Mouse (Mus musculus): ENCODE results near the gene Shisa2. TPM values are rescaled to one million over a fixed set of nuclear protein-coding genes. Genes with fewer than 3 reads are reported as not detected.

Gene Shisa2
- polyA plus RNA-seq, 1 experiment from 2014 or later: 16.7 TPM

DNA sequence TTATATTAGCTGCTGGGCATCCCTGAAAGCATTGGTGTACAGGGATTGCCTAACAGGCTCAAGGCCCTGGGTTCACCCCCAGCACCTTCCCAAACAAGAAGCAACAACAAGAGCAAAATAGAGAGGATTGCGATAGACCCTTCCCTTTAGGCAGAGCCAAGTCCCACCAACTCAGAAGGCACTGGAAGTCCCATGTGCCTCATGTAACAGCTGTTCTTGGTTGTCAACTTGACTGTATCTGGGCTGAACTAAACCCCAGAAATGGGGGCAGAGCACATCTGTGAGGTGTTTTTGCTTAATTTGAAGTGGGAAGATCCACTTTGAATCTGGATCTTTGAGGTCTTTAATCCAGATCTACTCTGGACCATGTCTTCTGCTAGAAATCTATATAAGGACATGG lies 32.0 kb downstream of the Shisa2 start:
- no peaks in the 10 kb centered on the region for H3K9me3 ChIP-seq (replicated peaks)
- no peak overlapping the region for H3K9ac ChIP-seq
- H3K36me3 ChIP-seq: no peaks in the 10 kb centered on the region
- H3K4me2 ChIP-seq (replicated peaks): no peak overlapping the region
- no peaks in the 10 kb centered on the region for H3K4me1 ChIP-seq
- no peaks in the 10 kb centered on the region for H3K27me3 ChIP-seq
- H3K4me3 ChIP-seq (replicated peaks): no peak overlapping the region
- ATAC-seq (ENCODE audit: insufficient number of reproducible peaks, low FRiP score, low TSS enrichment, low read depth): no peak
- H3K27ac ChIP-seq (replicated peaks): no peak overlapping the region
- 85% methylated on average over 1 of the region's 1 CpGs for WGBS

DNA sequence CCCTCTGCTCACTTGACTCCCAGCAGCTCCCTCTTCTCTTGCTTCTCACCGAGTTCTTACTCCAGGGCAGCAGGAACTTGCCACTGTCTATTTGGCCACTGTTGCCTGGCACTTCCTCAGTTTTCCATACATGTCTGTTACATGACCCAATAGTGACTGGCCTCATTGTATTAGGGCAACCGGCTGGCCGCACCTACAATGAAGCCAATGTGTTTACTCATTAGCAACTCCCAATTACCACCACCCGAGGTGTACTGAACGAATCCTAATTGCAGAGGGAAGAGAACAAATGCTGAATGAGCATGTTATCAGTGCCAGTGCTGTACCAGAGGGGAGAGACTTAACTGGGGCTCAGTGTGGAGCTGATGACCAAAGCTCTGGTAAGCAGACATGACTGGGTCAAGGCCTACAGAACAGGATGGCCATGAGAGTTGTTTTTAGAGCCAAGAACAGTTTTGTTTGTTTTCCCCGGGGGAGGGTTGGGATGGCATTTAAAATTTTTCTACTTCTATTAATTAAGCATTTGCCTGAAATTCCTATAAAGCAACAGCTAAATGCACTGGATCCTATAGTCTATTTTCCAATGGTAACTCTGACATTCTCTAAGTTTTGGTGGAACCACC lies 47.9 kb downstream of the Shisa2 start:
- no peak overlapping the region for H3K4me2 ChIP-seq (replicated peaks)
- peaks cover 7% of the 10 kb centered on the region for H3K4me1 ChIP-seq
- WGBS: 78% methylated on average over 6 of the region's 6 CpGs
- 0 out of 2 replicates have a peak, but pooled peaks cover 2% of the 10 kb centered on the region for H3K27me3 ChIP-seq
- H3K4me3 ChIP-seq (replicated peaks): no peak overlapping the region
- H3K27ac ChIP-seq (replicated peaks): no peak overlapping the region
- ATAC-seq (ENCODE audit: insufficient number of reproducible peaks, low FRiP score, low TSS enrichment, low read depth): no peak
- no peak overlapping the region for H3K9ac ChIP-seq
- no peaks in the 10 kb centered on the region for H3K36me3 ChIP-seq
- no peaks in the 10 kb centered on the region for H3K9me3 ChIP-seq (replicated peaks)

DNA sequence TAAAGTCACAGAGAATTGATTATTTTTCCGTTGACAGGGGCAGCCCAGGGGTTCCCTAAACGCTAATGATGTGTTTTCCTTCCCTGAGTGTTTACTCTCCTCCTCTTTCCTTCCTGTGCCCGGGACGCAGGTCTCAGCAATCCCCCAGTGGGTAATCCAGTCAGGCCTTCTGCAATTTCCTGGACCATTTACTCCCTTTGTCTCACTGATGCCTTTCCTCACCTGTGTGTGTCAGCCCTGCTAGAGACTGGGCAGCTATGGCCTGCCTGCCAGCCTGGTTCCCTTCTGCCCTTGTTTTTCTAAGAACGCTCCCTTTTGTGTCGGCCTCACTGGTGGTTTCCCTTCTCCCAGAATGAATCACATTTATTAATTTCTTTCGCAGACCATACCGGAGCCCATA lies 49.4 kb downstream of the Shisa2 start:
- Histone ChIP-seq H3K4me1 (peaks cover 7% of the 10 kb centered on the region), H3K27me3 (0 out of 2 replicates have a peak, but pooled peaks cover 2% of the 10 kb centered on the region), H3K36me3 (no peaks in the 10 kb centered on the region), H3K4me3 (replicated peaks) (no peak overlapping the region), H3K9me3 (replicated peaks) (no peaks in the 10 kb centered on the region), H3K9ac (peak overlapping the region; percentile 9; the same call in 1 of the 2 replicates), H3K4me2 (replicated peaks) (no peak overlapping the region), H3K27ac (replicated peaks) (no peak overlapping the region)
- ATAC-seq (ENCODE audit: insufficient number of reproducible peaks, low FRiP score, low TSS enrichment, low read depth): no peak
- WGBS: 26% methylated on average over 8 of the region's 8 CpGs

DNA sequence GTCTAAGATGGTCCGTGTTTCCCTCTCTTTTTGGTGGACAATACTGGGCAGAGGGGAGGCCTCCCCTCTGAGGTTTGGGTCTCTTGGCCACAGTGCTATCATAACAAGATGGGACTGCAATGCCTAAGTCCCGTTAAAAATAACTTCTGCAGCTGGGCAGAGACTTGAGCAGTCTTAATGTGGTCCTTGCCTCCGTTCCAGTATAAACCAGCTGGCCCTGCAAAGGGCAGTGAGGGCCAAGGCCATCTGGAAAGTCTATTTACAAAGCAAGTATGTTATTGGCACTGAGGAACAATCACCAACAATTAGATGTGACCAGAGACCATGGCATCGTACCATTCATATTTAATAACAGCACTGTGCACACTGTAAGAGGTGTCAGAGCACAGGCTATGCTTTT lies 50.2 kb downstream of the Shisa2 start:
- no peak overlapping the region for H3K27ac ChIP-seq (replicated peaks)
- H3K36me3 ChIP-seq: no peaks in the 10 kb centered on the region
- H3K4me3 ChIP-seq (replicated peaks): no peak overlapping the region
- H3K4me1 ChIP-seq: peaks cover 7% of the 10 kb centered on the region
- H3K9me3 ChIP-seq (replicated peaks): no peaks in the 10 kb centered on the region
- H3K4me2 ChIP-seq (replicated peaks): no peak overlapping the region
- no peak for ATAC-seq (ENCODE audit: insufficient number of reproducible peaks, low FRiP score, low TSS enrichment, low read depth)
- H3K9ac ChIP-seq: no peak overlapping the region
- WGBS: 71% methylated on average over 4 of the region's 4 CpGs
- H3K27me3 ChIP-seq: 0 out of 2 replicates have a peak, but pooled peaks cover 2% of the 10 kb centered on the region

DNA sequence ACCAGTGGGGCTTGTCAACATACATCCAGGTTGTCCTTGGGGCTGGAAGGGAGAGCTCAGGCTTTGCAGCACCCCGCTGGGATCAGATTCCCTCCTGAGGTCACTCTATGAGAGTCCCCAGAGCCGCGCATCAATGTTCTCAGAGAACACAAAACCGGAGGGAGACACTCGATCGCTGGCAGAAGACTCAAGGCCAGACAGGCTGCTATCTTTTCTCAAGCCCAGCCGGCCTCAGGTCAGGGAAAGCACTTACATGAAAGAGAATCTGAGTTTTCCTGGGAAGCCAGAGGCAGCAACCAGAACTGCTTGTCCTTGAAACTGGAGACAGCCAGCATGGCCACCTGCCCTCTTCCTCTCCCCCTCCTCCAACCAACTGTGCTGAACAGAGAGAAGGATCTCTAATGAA lies 52.5 kb downstream of the Shisa2 start:
- Histone ChIP-seq H3K27ac (replicated peaks) (no peak overlapping the region), H3K9me3 (replicated peaks) (no peaks in the 10 kb centered on the region), H3K9ac (no peak overlapping the region), H3K4me2 (replicated peaks) (no peak overlapping the region), H3K4me1 (peaks cover 3% of the 10 kb centered on the region), H3K4me3 (replicated peaks) (no peak overlapping the region), H3K36me3 (no peaks in the 10 kb centered on the region), H3K27me3 (0 out of 2 replicates have a peak, but pooled peaks cover 2% of the 10 kb centered on the region)
- WGBS: 45% methylated on average over 7 of the region's 7 CpGs
- no peak for ATAC-seq (ENCODE audit: insufficient number of reproducible peaks, low FRiP score, low TSS enrichment, low read depth)

Other genes starting within 250 kb of the Shisa2 start
- gene Phf11c, start 229.9 kb upstream of the Shisa2 start, polyA plus RNA-seq (2015; fragmentation: Nextera tagmentation; extraction: Ambion mirVana): 0.46 and 0.51 TPM in 2 replicates
- gene Setdb2, start 184.4 kb upstream of the Shisa2 start, polyA plus RNA-seq (2015; fragmentation: Nextera tagmentation; extraction: Ambion mirVana): 9.2 and 10.0 TPM in 2 replicates
- gene Cab39l, start 184.3 kb upstream of the Shisa2 start, polyA plus RNA-seq (2015; fragmentation: Nextera tagmentation; extraction: Ambion mirVana): 34.9 and 39.8 TPM in 2 replicates
- 32.5 and 33.1 TPM in 2 replicates for gene Cdadc1, start 27.3 kb upstream of the Shisa2 start, polyA plus RNA-seq (2015; fragmentation: Nextera tagmentation; extraction: Ambion mirVana)